Mouse (Mus musculus) intestine, embryonic 16.5 days (tissue): ENCODE results near the gene Qrich2. TPM values are rescaled to one million over a fixed set of nuclear protein-coding genes. Genes with fewer than 3 reads are reported as not detected.

Experiments
- ATAC-seq: fragments of 200-750 bp; cut with Nextera tagmentation; 2 replicates; pipeline ENCODE4 v1.8.0; 2017; ENCODE audit warnings: moderate TSS enrichment, moderate library complexity
- H3K27ac ChIP-seq: fragments of 300-500 bp; sonication (generic); 2 replicates; pipeline ENCODE4 v1.5.1; 2014; ENCODE audit warnings: mild to moderate bottlenecking, low read length
- H3K27me3 ChIP-seq: fragments of 300-500 bp; sonication (generic); replicated peaks from 2 replicates; pipeline ENCODE4 v1.6.1; 2014; ENCODE audit warnings: low read length, control low read depth, mixed read lengths; ENCODE audit not compliant: control insufficient read depth, insufficient read depth
- H3K36me3 ChIP-seq: fragments of 300-500 bp; sonication (generic); 2 replicates; pipeline ENCODE4 v1.6.1; 2014; ENCODE audit warnings: low read length, control low read depth; ENCODE audit not compliant: control insufficient read depth, insufficient read depth
- H3K4me1 ChIP-seq: fragments of 300-500 bp; sonication (generic); 2 replicates; pipeline ENCODE4 v1.6.1; 2014; ENCODE audit warnings: low read length, control low read depth, mixed read lengths; ENCODE audit not compliant: control insufficient read depth, insufficient read depth
- H3K4me2 ChIP-seq: fragments of 300-500 bp; sonication (generic); 2 replicates; pipeline ENCODE4 v1.6.1; 2014; ENCODE audit warnings: low read depth, low read length, control low read depth
- H3K4me3 ChIP-seq: fragments of 300-500 bp; sonication (generic); 2 replicates; pipeline ENCODE4 v1.5.1; 2014; ENCODE audit warnings: mild to moderate bottlenecking, low read length
- H3K9ac ChIP-seq: fragments of 300-500 bp; sonication (generic); 2 replicates; pipeline ENCODE4 v1.6.1; 2014; ENCODE audit warnings: low read depth, low read length
- H3K9me3 ChIP-seq: fragments of 300-500 bp; sonication (generic); 2 replicates; pipeline ENCODE4 v1.6.1; 2016; ENCODE audit warnings: low read length, control low read depth; ENCODE audit not compliant: control insufficient read depth
- WGBS: fragments of 180-500 bp; shearing (Covaris S2); extraction: QIAGEN DNeasy Blood & Tissue Kit; methylation state at CpG from one replicate; pipeline ENCODE4 v1.1.7; 2014; 5-methylcytosine and 5-hydroxymethylcytosine counted together
- polyA plus RNA-seq: library from polyadenylated mRNA; unstranded; fragments of >200 nt; fragmentation: Nextera tagmentation; extraction: Ambion mirVana; gene quantifications from 2 replicates; pipeline ENCODE4 v1.2.1, GENCODE M21; 2015

Qrich2 gene
- 0.39 TPM in 2 replicates for polyA plus RNA-seq

DNA sequence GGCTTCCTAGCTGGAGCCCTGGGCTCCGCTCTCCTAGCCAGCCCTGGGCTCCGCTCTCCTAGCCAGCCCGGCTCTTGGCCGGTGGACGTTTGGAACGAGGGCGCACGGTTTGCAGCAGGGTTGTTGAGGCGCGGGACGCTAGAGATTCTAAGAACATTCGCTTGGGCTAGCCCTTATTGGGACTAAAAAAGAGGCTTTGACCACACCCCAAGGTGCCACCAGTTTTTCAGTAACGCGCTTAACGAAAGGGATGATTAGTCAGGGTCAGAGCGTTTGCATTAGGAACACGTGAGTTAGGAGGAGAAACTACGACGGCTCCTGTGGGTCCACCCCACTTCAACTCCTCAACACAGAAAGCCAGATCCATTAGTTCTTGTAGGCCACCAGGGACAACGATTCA, at the start of gene Qrich2:
TSS of gene Qrich2 (minus strand) at position 101 of the 400 bp plus-strand sequence.
- Histone ChIP-seq H3K9me3 (no peaks in the 10 kb centered on the region), H3K4me2 (no peak within 1 kb of the TSS), H3K27me3 (no peaks in the 10 kb centered on the region), H3K36me3 (peaks cover 10% of the 10 kb centered on the region), H3K4me3 (no peak within 1 kb of the TSS), H3K9ac (no peak within 1 kb of the TSS), H3K27ac (no peak within 1 kb of the TSS), H3K4me1 (no peaks in the 10 kb centered on the region)
- 60% methylated on average over 20 of the region's 20 CpGs for WGBS
- no peak for ATAC-seq

GRCm38 (mm10) chr11:116515330-116516020, 49.4 kb upstream of the Qrich2 start:
- ATAC-seq: no peak

GRCm38 (mm10) chr11:116513531-116514038, 47.5 kb upstream of the Qrich2 start:
- no peak for ATAC-seq
- H3K9ac ChIP-seq: no peak overlapping the region
- H3K4me1 ChIP-seq: peaks cover 7% of the 10 kb centered on the region; the same call in 1 of the 2 replicates
- 73% methylated on average over 4 of the region's 4 CpGs for WGBS
- H3K4me2 ChIP-seq: no peak overlapping the region
- no peak overlapping the region for H3K4me3 ChIP-seq
- H3K36me3 ChIP-seq: no peaks in the 10 kb centered on the region
- H3K27ac ChIP-seq: no peak overlapping the region
- no peaks in the 10 kb centered on the region for H3K27me3 ChIP-seq
- H3K9me3 ChIP-seq: no peaks in the 10 kb centered on the region

More at GRCm38 (mm10) chr11:116515330-116516020, 49.4 kb upstream of the Qrich2 start:
- Histone ChIP-seq H3K9ac (no peak overlapping the region), H3K27me3 (no peaks in the 10 kb centered on the region), H3K9me3 (no peaks in the 10 kb centered on the region), H3K4me3 (no peak overlapping the region), H3K4me2 (no peak overlapping the region), H3K27ac (no peak overlapping the region), H3K36me3 (no peaks in the 10 kb centered on the region), H3K4me1 (peaks cover 8% of the 10 kb centered on the region; the same call in 1 of the 2 replicates)
- WGBS: 22% methylated on average over 24 of the region's 24 CpGs

DNA sequence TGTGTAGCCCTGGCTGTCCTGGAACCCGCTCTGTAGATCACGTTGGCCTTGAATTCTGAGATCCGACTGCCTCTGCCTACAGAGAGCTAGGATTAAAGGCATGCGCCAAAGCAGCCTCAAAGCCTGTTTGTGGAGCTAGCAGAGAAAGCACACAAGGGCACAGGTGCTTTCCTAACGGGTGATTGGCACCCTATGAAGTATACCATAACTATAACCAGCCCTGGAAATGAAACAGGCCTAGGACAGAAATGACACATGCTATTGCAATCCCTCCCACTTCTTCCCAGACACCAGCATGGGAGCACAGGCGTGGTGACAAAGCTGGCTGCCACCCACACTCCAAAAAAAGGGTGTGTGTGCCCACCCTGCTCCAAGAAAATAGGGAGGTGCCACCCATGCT, 46.9 kb upstream of the Qrich2 start:
- no peak overlapping the region for H3K4me2 ChIP-seq
- no peaks in the 10 kb centered on the region for H3K27me3 ChIP-seq
- 0 out of 2 replicates have a peak, but pooled peaks cover 4% of the 10 kb centered on the region for H3K4me1 ChIP-seq
- H3K9me3 ChIP-seq: no peaks in the 10 kb centered on the region
- H3K36me3 ChIP-seq: no peaks in the 10 kb centered on the region
- H3K9ac ChIP-seq: no peak overlapping the region
- WGBS: 86% methylated on average over 6 of the region's 6 CpGs
- no peak overlapping the region for H3K27ac ChIP-seq
- H3K4me3 ChIP-seq: no peak overlapping the region
- no peak for ATAC-seq

- Histone ChIP-seq H3K4me2 (no peak overlapping the region), H3K27me3 (no peaks in the 10 kb centered on the region), H3K9ac (no peak overlapping the region), H3K4me1 (no peaks in the 10 kb centered on the region), H3K36me3 (no peaks in the 10 kb centered on the region), H3K9me3 (no peaks in the 10 kb centered on the region), H3K4me3 (no peak overlapping the region), H3K27ac (no peak overlapping the region)
- 92% methylated on average over 7 of the region's 7 CpGs for WGBS
- ATAC-seq: no peak
Observed at GRCm38 (mm10) chr11:116512154-116512553, 46.1 kb upstream of the Qrich2 start.

DNA sequence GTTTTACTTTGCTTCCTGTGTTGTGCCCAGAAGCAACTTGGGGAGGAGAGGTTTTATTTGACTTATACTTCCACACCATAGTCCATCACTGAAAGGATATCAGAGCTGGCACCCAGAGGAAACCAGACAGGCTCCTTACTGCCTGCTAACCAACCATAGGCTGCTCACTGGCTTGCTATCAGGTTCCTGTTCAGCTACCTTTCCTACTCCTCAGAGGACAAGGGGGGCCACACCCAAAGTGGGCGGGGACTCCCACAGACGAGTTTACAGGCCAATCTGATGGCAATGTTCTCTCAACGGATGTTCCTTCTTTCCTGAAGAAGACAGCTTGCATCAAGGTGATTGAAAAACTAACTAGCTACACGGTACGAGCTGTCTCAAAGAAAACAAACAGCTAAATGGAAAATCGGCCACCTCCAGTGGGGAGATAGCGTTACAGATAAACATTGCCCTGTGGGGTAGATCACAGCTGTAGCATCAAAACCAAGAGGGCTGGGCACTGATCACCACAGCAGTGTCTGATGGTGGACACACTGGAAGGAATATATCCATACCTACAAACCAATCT, 45.3 kb upstream of the Qrich2 start:
- Histone ChIP-seq H3K27me3 (no peaks in the 10 kb centered on the region), H3K4me1 (no peaks in the 10 kb centered on the region), H3K9me3 (no peaks in the 10 kb centered on the region), H3K9ac (no peak overlapping the region), H3K4me3 (no peak overlapping the region), H3K36me3 (no peaks in the 10 kb centered on the region), H3K27ac (no peak overlapping the region), H3K4me2 (no peak overlapping the region)
- WGBS: 58% methylated on average over 7 of the region's 7 CpGs
- ATAC-seq: no peak

DNA sequence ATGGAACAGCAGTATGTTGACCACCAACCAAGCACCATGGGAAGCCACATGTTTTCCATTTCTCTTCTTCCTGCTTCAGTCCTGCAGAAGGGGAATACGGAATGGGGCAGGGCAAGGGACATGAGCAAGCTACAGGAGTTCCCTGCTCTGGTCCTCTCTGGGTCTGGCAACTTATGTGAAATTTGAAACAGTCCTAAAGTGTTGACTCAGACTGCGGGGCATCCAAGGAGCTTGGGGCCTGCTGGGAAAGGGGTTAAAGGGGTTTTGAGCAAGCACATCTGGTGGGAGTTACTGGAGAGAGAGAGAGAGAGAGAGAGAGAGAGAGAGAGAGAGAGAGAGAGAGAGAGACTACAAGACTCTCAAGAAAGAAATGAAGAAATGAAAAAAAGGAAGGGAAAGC, 42.6 kb upstream of the Qrich2 start:
- H3K4me2 ChIP-seq: no peak overlapping the region
- no peaks in the 10 kb centered on the region for H3K27me3 ChIP-seq
- H3K9ac ChIP-seq: no peak overlapping the region
- no peak for ATAC-seq
- H3K4me3 ChIP-seq: no peak overlapping the region
- H3K4me1 ChIP-seq: no peaks in the 10 kb centered on the region
- no peaks in the 10 kb centered on the region for H3K36me3 ChIP-seq
- H3K9me3 ChIP-seq: no peaks in the 10 kb centered on the region
- H3K27ac ChIP-seq: no peak overlapping the region
- 49% methylated on average over 2 of the region's 2 CpGs for WGBS

- 78% methylated on average over 17 of the region's 17 CpGs for WGBS
Observed at GRCm38 (mm10) chr11:116506151-116506875, 40.3 kb upstream of the Qrich2 start.

DNA sequence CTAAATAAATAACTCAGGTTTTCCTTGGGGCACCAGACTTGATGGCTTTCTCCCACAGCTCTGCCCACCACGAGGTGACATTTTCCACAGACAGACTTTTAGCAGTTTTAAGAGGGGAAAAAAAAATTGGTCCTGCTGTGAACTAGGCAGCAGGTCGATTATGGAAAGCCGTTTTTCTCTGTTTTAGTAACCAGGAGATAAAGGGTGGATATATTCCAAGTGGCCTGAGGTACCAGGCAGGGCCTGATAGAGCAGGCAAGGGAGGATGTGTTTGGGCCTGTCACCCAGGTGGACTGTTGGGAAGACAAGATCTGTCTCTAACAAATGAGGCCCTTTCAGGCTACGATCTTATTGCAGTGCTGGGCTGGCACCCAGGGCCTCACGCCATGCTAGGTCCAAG, 39.5 kb upstream of the Qrich2 start:
- no peak overlapping the region for H3K9ac ChIP-seq
- 76% methylated on average over 5 of the region's 5 CpGs for WGBS
- H3K27me3 ChIP-seq: no peaks in the 10 kb centered on the region
- no peak for ATAC-seq
- no peaks in the 10 kb centered on the region for H3K36me3 ChIP-seq
- no peaks in the 10 kb centered on the region for H3K9me3 ChIP-seq
- H3K4me1 ChIP-seq: no peaks in the 10 kb centered on the region
- H3K4me3 ChIP-seq: no peak overlapping the region
- no peak overlapping the region for H3K4me2 ChIP-seq
- H3K27ac ChIP-seq: no peak overlapping the region

More at GRCm38 (mm10) chr11:116506151-116506875, 40.3 kb upstream of the Qrich2 start:
- H3K27ac ChIP-seq: no peak overlapping the region
- H3K27me3 ChIP-seq: no peaks in the 10 kb centered on the region
- no peak overlapping the region for H3K4me3 ChIP-seq
- H3K9me3 ChIP-seq: no peaks in the 10 kb centered on the region
- no peaks in the 10 kb centered on the region for H3K36me3 ChIP-seq
- no peak overlapping the region for H3K4me2 ChIP-seq
- H3K9ac ChIP-seq: no peak overlapping the region
- H3K4me1 ChIP-seq: no peaks in the 10 kb centered on the region
- ATAC-seq: no peak
